24 mouse cellular contexts compared by ENCODE assay signal in genomic region chr1:90514176-90514575, GRCm38 (mm10).
DNase-seq lines count a peak whose midpoint lies in the region; ATAC-seq and TF ChIP-seq lines count a peak whose summit lies in the region.
"Had no signal": no experiment of that assay in that cellular context is flagged by ENCODE, and none has a peak within 500 bp of the region (broad histone marks: within the 10 kb centered on the region; RNA-seq: fewer than 3 reads in every experiment).

No protein-coding gene starts in this region.

- DNase-seq in gastrocnemius, adult 2 months: no peak
- DNase-seq in gastrocnemius, adult 8-10 months (ENCODE audit: low spot score in 2 of 2): no peak
- DNase-seq in kidney, adult 9 months: no peak
- DNase-seq in skeletal muscle tissue, adult 2 months (ENCODE audit: low read depth, low spot score): peak; percentile 70
- DNase-seq in spleen, postnatal 4 days (ENCODE audit: low spot score in 2 of 2): no peak
- DNase-seq: adrenal gland, adult 8-10 months; adrenal gland, postnatal 25 days; cerebellum, adult 18-20 months; cerebellum, adult 9-10 months; cerebellum, postnatal 14 days; forebrain, postnatal 0 days; gastrocnemius, postnatal 25 days; heart, adult 18-20 months; kidney, adult 18-20 months had no signal

- no peaks in the 10 kb centered on the region for H3K27me3 ChIP-seq in kidney, embryonic 15.5 days
- H3K27me3 ChIP-seq in embryonic facial prominence, embryonic 13.5 days: no peaks in the 10 kb centered on the region
- H3K27me3 ChIP-seq: embryonic facial prominence, embryonic 15.5 days; hindbrain, embryonic 12.5 days; hindbrain, embryonic 15.5 days had no signal

- 85% methylated on average over 7 of the region's 7 CpGs for WGBS in kidney, embryonic 15.5 days
- 64% methylated on average over 7 of the region's 7 CpGs for WGBS in embryonic facial prominence, embryonic 13.5 days

- H3K9me3 ChIP-seq in kidney, embryonic 15.5 days (replicated peaks): no peaks in the 10 kb centered on the region
- no peaks in the 10 kb centered on the region for H3K9me3 ChIP-seq in embryonic facial prominence, embryonic 13.5 days
- H3K9me3 ChIP-seq: embryonic facial prominence, embryonic 15.5 days; hindbrain, embryonic 12.5 days; hindbrain, embryonic 15.5 days had no signal

- intact Hi-C loops in gastrocnemius, adult 2 months (cut with DNase I): no loop called here

- TF ChIP-seq CTCF in gastrocnemius, adult 2 months (IDR thresholded peaks at IDR 0.05): no peak

- no peak for ATAC-seq in kidney, embryonic 15.5 days (replicated peaks; ENCODE audit: low FRiP score)
- no peak for ATAC-seq in embryonic facial prominence, embryonic 13.5 days (ENCODE audit: insufficient number of reproducible peaks, insufficient read depth, low FRiP score, low TSS enrichment, low read depth)
- ATAC-seq: CD4-positive, CD25-positive, alpha-beta regulatory T cell, adult 4 months; forebrain, embryonic 14.5 days; forebrain, postnatal 0 days; inflammation-experienced regulatory T-cells, adult 6 months; intestine, embryonic 16.5 days had no signal

- H3K27ac ChIP-seq in gastrocnemius, adult 2 months: peak overlapping the region; percentile 76
- 0 out of 2 replicates have a peak overlapping the region, but pooled peaks have one; percentile 32 for H3K27ac ChIP-seq in kidney, embryonic 15.5 days
- peak overlapping the region; percentile 28; the same call in 1 of the 2 replicates for H3K27ac ChIP-seq in embryonic facial prominence, embryonic 13.5 days
- H3K27ac ChIP-seq: embryonic facial prominence, embryonic 15.5 days; hindbrain, embryonic 12.5 days; hindbrain, embryonic 15.5 days had no signal

- H3K9ac ChIP-seq in kidney, embryonic 15.5 days: no peak overlapping the region
- no peak overlapping the region for H3K9ac ChIP-seq in embryonic facial prominence, embryonic 13.5 days
- H3K9ac ChIP-seq: embryonic facial prominence, embryonic 15.5 days; forebrain, postnatal 0 days; hindbrain, embryonic 12.5 days; hindbrain, embryonic 15.5 days had no signal

- no peak overlapping the region for H3K4me3 ChIP-seq in gastrocnemius, adult 2 months
- no peak overlapping the region for H3K4me3 ChIP-seq in kidney, embryonic 15.5 days (replicated peaks)
- no peak overlapping the region for H3K4me3 ChIP-seq in embryonic facial prominence, embryonic 13.5 days
- H3K4me3 ChIP-seq: embryonic facial prominence, embryonic 15.5 days; hindbrain, embryonic 12.5 days; hindbrain, embryonic 15.5 days had no signal

- peaks cover 24% of the 10 kb centered on the region for H3K4me1 ChIP-seq in kidney, embryonic 15.5 days
- peaks cover 32% of the 10 kb centered on the region for H3K4me1 ChIP-seq in embryonic facial prominence, embryonic 13.5 days

- H3K36me3 ChIP-seq in kidney, embryonic 15.5 days: no peaks in the 10 kb centered on the region
- no peaks in the 10 kb centered on the region for H3K36me3 ChIP-seq in embryonic facial prominence, embryonic 13.5 days
- H3K36me3 ChIP-seq: embryonic facial prominence, embryonic 15.5 days; hindbrain, embryonic 12.5 days; hindbrain, embryonic 15.5 days had no signal

- H3K4me2 ChIP-seq in kidney, embryonic 15.5 days: no peak overlapping the region
- no peak overlapping the region for H3K4me2 ChIP-seq in embryonic facial prominence, embryonic 13.5 days
- H3K4me2 ChIP-seq: embryonic facial prominence, embryonic 15.5 days; heart, embryonic 11.5 days; hindbrain, embryonic 12.5 days; hindbrain, embryonic 15.5 days had no signal
